Mouse (Mus musculus) CH12.LX (cell line): Measurements from ENCODE around the gene Mecr. TPM values are rescaled to one million over a fixed set of nuclear protein-coding genes. Genes with fewer than 3 reads are reported as not detected.
A peak's percentile ranks its signal among the peaks of the same experiment; 100 is the strongest.

Source experiments
- DNase-seq: peaks from one replicate; pipeline ENCODE4 v3.0.0-alpha.2; 2013; ENCODE audit errors: extremely low read depth
- H3K27ac ChIP-seq: 2 replicates; pipeline ENCODE4 v1.5.1; 2012; ENCODE audit warnings: low read depth, mild to moderate bottlenecking, control low read depth, moderate library complexity; ENCODE audit not compliant: insufficient read depth
- H3K27me3 ChIP-seq: replicated peaks from 2 replicates; pipeline ENCODE3; 2012; ENCODE audit warnings: inconsistent platforms
- H3K36me3 ChIP-seq, 2 experiments: replicated peaks in 1 of 2; 2 replicates each; pipeline versions ENCODE3 to v1.6.1; 2012; ENCODE audit warnings: inconsistent platforms in 1 of 2, low read length in 1 of 2, mild to moderate bottlenecking in 1 of 2, mixed read lengths in 1 of 2, moderate library complexity in 1 of 2; ENCODE audit not compliant: control insufficient read depth in 1 of 2, insufficient read depth in 1 of 2
- H3K4me1 ChIP-seq, 2 experiments: 2 replicates each; pipeline ENCODE4 v1.6.1; 2012; ENCODE audit warnings: inconsistent platforms in 1 of 2, moderate library complexity in 1 of 2; ENCODE audit not compliant: insufficient read depth in 2 of 2, control insufficient read depth in 1 of 2
- H3K4me2 ChIP-seq: 2 replicates; pipeline ENCODE4 v1.6.1; 2012; ENCODE audit warnings: low read depth, mild to moderate bottlenecking, control low read depth; ENCODE audit not compliant: poor library complexity, insufficient read depth, severe bottlenecking
- H3K4me3 ChIP-seq, 3 experiments: fragments of 150-350 bp in 1 of 3; sonication (generic) in 1 of 3; replicated peaks in 1 of 3; 2 replicates each; pipeline versions ENCODE3 to v1.5.1; 2011 to 2012; ENCODE audit warnings: low read depth in 2 of 3, low read length in 2 of 3, mild to moderate bottlenecking in 2 of 3, moderate library complexity in 2 of 3, control low read depth in 1 of 3, improper control_type of control experiment in 1 of 3, inconsistent platforms in 1 of 3, mixed read lengths in 1 of 3; ENCODE audit not compliant: poor library complexity in 1 of 3
- H3K79me2 ChIP-seq: replicated peaks from 2 replicates; pipeline ENCODE4 v1.6.1; 2012; ENCODE audit warnings: mild to moderate bottlenecking, moderate library complexity; ENCODE audit not compliant: control insufficient read depth, poor library complexity, insufficient read depth, severe bottlenecking; ENCODE audit errors: extremely low read depth
- H3K9ac ChIP-seq: 2 replicates; pipeline ENCODE4 v1.6.1; 2012; ENCODE audit warnings: low read depth, mild to moderate bottlenecking, control low read depth, moderate library complexity; ENCODE audit not compliant: insufficient read depth
- H3K9me3 ChIP-seq: replicated peaks from 2 replicates; pipeline ENCODE3; 2012; ENCODE audit warnings: low read length, inconsistent platforms, mixed read lengths
- BHLHE40 ChIP-seq: IDR thresholded peaks from 2 replicates; pipeline ENCODE4 v1.6.1; 2011; ENCODE audit warnings: mild to moderate bottlenecking, low read depth, low read length, improper control_type of control experiment
- CHD1 ChIP-seq: IDR thresholded peaks from 2 replicates; pipeline ENCODE4 v1.6.1; 2012; ENCODE audit warnings: low read depth, low read length, improper control_type of control experiment, inconsistent platforms
- CHD2 ChIP-seq: IDR thresholded peaks from 2 replicates; pipeline ENCODE4 v1.6.1; 2011; ENCODE audit warnings: low read length, improper control_type of control experiment
- CTCF ChIP-seq, 2 experiments: IDR thresholded peaks in 1 of 2; conservative IDR thresholded peaks in 1 of 2; 2 replicates each; pipeline ENCODE4 v1.5.1; 2011 to 2012; ENCODE audit warnings: low read depth in 2 of 2, low read length in 2 of 2, improper control_type of control experiment in 1 of 2, inconsistent platforms in 1 of 2, mild to moderate bottlenecking in 1 of 2, moderate library complexity in 1 of 2
- ELF1 ChIP-seq: IDR thresholded peaks from 2 replicates; pipeline ENCODE4 v1.6.1; 2014; ENCODE audit warnings: low read depth, mild to moderate bottlenecking, inconsistent platforms, low read length, improper control_type of control experiment
- EP300 ChIP-seq: IDR thresholded peaks from 2 replicates; pipeline ENCODE4 v1.6.1; 2011; ENCODE audit warnings: low read length, improper control_type of control experiment
- ETS1 ChIP-seq: conservative IDR thresholded peaks from 2 replicates; pipeline ENCODE4 v1.6.1; 2012; ENCODE audit warnings: low read depth, mild to moderate bottlenecking, inconsistent platforms, low read length, improper control_type of control experiment, moderate library complexity
- HCFC1 ChIP-seq: IDR thresholded peaks from 2 replicates; pipeline ENCODE4 v1.6.1; 2012; ENCODE audit warnings: low read depth, mild to moderate bottlenecking, inconsistent platforms, low read length, improper control_type of control experiment
- IRF4 ChIP-seq: IDR thresholded peaks from 2 replicates; pipeline ENCODE4 v1.6.1; 2014; ENCODE audit warnings: low read depth, mild to moderate bottlenecking, inconsistent platforms, low read length, improper control_type of control experiment
- JUN ChIP-seq: IDR thresholded peaks from 2 replicates; pipeline ENCODE4 v1.6.1; 2011; ENCODE audit warnings: low read depth, mild to moderate bottlenecking, low read length, improper control_type of control experiment, moderate library complexity; ENCODE audit not compliant: insufficient read depth
- JUND ChIP-seq: conservative IDR thresholded peaks from 2 replicates; pipeline ENCODE4 v1.6.1; 2011; ENCODE audit warnings: low read depth, low read length, improper control_type of control experiment
- MAFK ChIP-seq: IDR thresholded peaks from 2 replicates; pipeline ENCODE4 v1.6.1; 2011; ENCODE audit warnings: low read length, improper control_type of control experiment; ENCODE audit not compliant: insufficient replicate concordance
- MAX ChIP-seq: IDR thresholded peaks from 2 replicates; pipeline ENCODE4 v1.6.1; 2011; ENCODE audit warnings: low read length, improper control_type of control experiment
- MAZ ChIP-seq: IDR thresholded peaks from 2 replicates; pipeline ENCODE4 v1.6.1; 2012; ENCODE audit warnings: low read depth, mild to moderate bottlenecking, inconsistent platforms, low read length, improper control_type of control experiment, moderate library complexity
- MEF2A ChIP-seq: IDR thresholded peaks from 2 replicates; pipeline ENCODE4 v1.6.1; 2014; ENCODE audit warnings: low read depth, mild to moderate bottlenecking, inconsistent platforms, low read length, improper control_type of control experiment, borderline replicate concordance
- MXI1 ChIP-seq: IDR thresholded peaks from 2 replicates; pipeline ENCODE4 v1.6.1; 2011; ENCODE audit warnings: mild to moderate bottlenecking, low read depth, low read length, improper control_type of control experiment
- MYC ChIP-seq: IDR thresholded peaks from 2 replicates; pipeline ENCODE4 v1.6.1; 2011; ENCODE audit warnings: low read depth, mild to moderate bottlenecking, improper control_type of control experiment, low read length
- PAX5 ChIP-seq: IDR thresholded peaks from 2 replicates; pipeline ENCODE4 v1.6.1; 2012; ENCODE audit warnings: low read length, inconsistent platforms, mixed read lengths
- POLR2AphosphoS2 ChIP-seq: IDR thresholded peaks from 2 replicates; pipeline ENCODE4 v1.6.1; 2011; ENCODE audit warnings: low read depth, low read length, improper control_type of control experiment
- RCOR1 ChIP-seq: conservative IDR thresholded peaks from 2 replicates; pipeline ENCODE4 v1.6.1; 2012; ENCODE audit warnings: low read depth, mild to moderate bottlenecking, inconsistent platforms, low read length, improper control_type of control experiment
- SIN3A ChIP-seq: IDR thresholded peaks from 2 replicates; pipeline ENCODE4 v1.6.1; 2012; ENCODE audit warnings: low read length, improper control_type of control experiment, inconsistent platforms
- TCF12 ChIP-seq: IDR thresholded peaks from 2 replicates; pipeline ENCODE4 v1.6.1; 2014; ENCODE audit warnings: low read depth, mild to moderate bottlenecking, inconsistent platforms, low read length, improper control_type of control experiment
- USF1 ChIP-seq: IDR thresholded peaks from 2 replicates; pipeline ENCODE4 v1.6.1; 2014; ENCODE audit warnings: low read depth, mild to moderate bottlenecking, inconsistent platforms, low read length, improper control_type of control experiment
- ZKSCAN1 ChIP-seq: IDR thresholded peaks from 2 replicates; pipeline ENCODE4 v1.6.1; 2012; ENCODE audit warnings: low read depth, inconsistent platforms, low read length, improper control_type of control experiment, borderline replicate concordance
- ZMIZ1 ChIP-seq: IDR thresholded peaks from 2 replicates; pipeline ENCODE4 v1.6.1; 2012; ENCODE audit warnings: low read depth, mild to moderate bottlenecking, inconsistent platforms, low read length, improper control_type of control experiment
- dilution Hi-C: fragments of 300-500 bp; cut with MboI; formaldehyde crosslinking; loops from 2 replicates; pipeline ENCODE4 v1.14.3; 2020; ENCODE audit warnings: low sequenced_read_pairs; ENCODE audit not compliant: extremely low pct_unique_long_range_greater_than_20kb, extremely low pct_ligation_motif_present
- in situ Hi-C: fragments of 300-500 bp; cut with MboI; formaldehyde crosslinking; loops from 3 replicates; pipeline ENCODE4 v1.14.3; 2019; ENCODE audit warnings: low sequenced_read_pairs, low pct_ligation_motif_present, low pct_unique_long_range_greater_than_20kb, mixed read lengths
- polyA plus RNA-seq: library from polyadenylated mRNA; unstranded; fragments of >175 nt; gene quantifications from 2 replicates; pipeline ENCODE4 v1.2.1, GENCODE M21; 2012; ENCODE audit warnings: low read depth; ENCODE audit not compliant: insufficient read length
- total RNA-seq, 2 experiments: library from RNA; depleted of rRNA; stranded (reverse); fragments of 300-350 nt in 1 of 2; fragments of >200 nt in 1 of 2; gene quantifications; 2 replicates each; pipeline ENCODE4 v1.2.3; 2012 to 2014

The Mecr gene
- total and polyA plus RNA-seq, 3 experiments: 43.0 to 77.3 (median 54.6) TPM

- peak; percentile 80 for TF ChIP-seq ETS1
- no peak for TF ChIP-seq PAX5
- no peak for TF ChIP-seq MAFK
- TF ChIP-seq POLR2AphosphoS2: no peak; the same call in 1 of the 2 replicates
- no peak for TF ChIP-seq MAX
- TF ChIP-seq IRF4: peak; percentile 75; the same call in 1 of the 2 replicates
- no peak for TF ChIP-seq MYC
- no peak for TF ChIP-seq ZKSCAN1
- TF ChIP-seq JUND: peak; percentile 69; the same call in 1 of the 2 replicates
- TF ChIP-seq EP300: peak; percentile 73
- 0 out of 2 replicates have a peak, but pooled peaks have one; percentile 42 for TF ChIP-seq JUN
- 0 out of 2 replicates have a peak, but pooled peaks have one; percentile 16 for TF ChIP-seq MXI1
- TF ChIP-seq HCFC1: no peak
- TF ChIP-seq TCF12: peak; percentile 31; the same call in 1 of the 2 replicates
- TF ChIP-seq BHLHE40: peak; percentile 44
- Histone ChIP-seq H3K27me3 (no peaks in the 10 kb centered on the region), H3K4me3 (no peak overlapping the region), H3K27ac (no peak overlapping the region), H3K9me3 (no peaks in the 10 kb centered on the region), H3K36me3 (peaks cover 70 to 74% of the 10 kb centered on the region in 2 experiments), H3K9ac (no peak overlapping the region), H3K79me2 (no peaks in the 10 kb centered on the region), H3K4me1 (peaks cover 2 to 26% of the 10 kb centered on the region in 2 experiments; a peak in 3 of 4 replicates), H3K4me2 (no peak overlapping the region)
- dilution Hi-C loops: no loop called here
- in situ Hi-C loops: no loop called here
- DNase-seq: peak; percentile 79
Measured at GRCm38 (mm10) chr4:131898503-131899179, 55.4 kb downstream of the Mecr start.

- Histone ChIP-seq H3K4me2 (no peak overlapping the region), H3K9ac (no peak overlapping the region), H3K9me3 (no peaks in the 10 kb centered on the region), H3K4me3 (no peak overlapping the region), H3K27ac (no peak overlapping the region), H3K79me2 (no peaks in the 10 kb centered on the region), H3K27me3 (no peaks in the 10 kb centered on the region), H3K36me3 (peaks cover 66 to 74% of the 10 kb centered on the region in 2 experiments), H3K4me1 (peaks cover 2 to 22% of the 10 kb centered on the region in 2 experiments; a peak in 3 of 4 replicates)
- TF ChIP-seq ELF1: no peak
- no peak for TF ChIP-seq ZMIZ1
- no peak for TF ChIP-seq IRF4
- TF ChIP-seq MXI1: no peak
- TF ChIP-seq POLR2AphosphoS2: no peak
- no peak for TF ChIP-seq JUND
- no peak for TF ChIP-seq USF1
- TF ChIP-seq SIN3A: no peak
- TF ChIP-seq JUN: no peak
- no peak for TF ChIP-seq MAZ
- no peak for TF ChIP-seq MEF2A
- no peak for TF ChIP-seq RCOR1
- TF ChIP-seq CHD2: no peak
- no peak for TF ChIP-seq EP300
- no peak for TF ChIP-seq CHD1
- no peak for TF ChIP-seq MAFK
- no peak for TF ChIP-seq MYC
- no peak for TF ChIP-seq CTCF (conservative IDR thresholded peaks at IDR 0.05 in 1 of 2, IDR thresholded peaks at IDR 0.05 in 1 of 2; ENCODE audit: low read depth in 2 of 2, low read length in 2 of 2)
- no peak for DNase-seq
- in situ Hi-C loops: no loop called here
- dilution Hi-C loops: no loop called here
Measured at GRCm38 (mm10) chr4:131899180-131899554, 55.9 kb downstream of the Mecr start.
